Mouse (Mus musculus) heart, adult 9 months (tissue): ENCODE measurements around the gene Angel2.
A peak's percentile ranks its signal among the peaks of the same experiment; 100 is the strongest.

ENCODE experiments used
- DNase-seq, 2 experiments: peaks; one replicate each; pipeline ENCODE4 v3.0.0; 2022; ENCODE audit warnings: low spot score in 2 of 2

Angel2 gene

GRCm38 (mm10) chr1:190929010-190929695 is 4.2 kb downstream of the Angel2 start:
- DNase-seq = peak; percentile 46 to 49

- no peak for DNase-seq
These were observed 5.3 kb downstream of the Angel2 start for GRCm38 (mm10) chr1:190930181-190930580.

- DNase-seq = no peak
These were observed 14.9 kb downstream of the Angel2 start for GRCm38 (mm10) chr1:190939803-190940202.

- peak; percentile 49 to 57 for DNase-seq
These were observed 19.3 kb downstream of the Angel2 start for GRCm38 (mm10) chr1:190944109-190944760.

- no peak for DNase-seq
These were observed 23.1 kb downstream of the Angel2 start for GRCm38 (mm10) chr1:190947986-190948385.

- no peak for DNase-seq
These were observed 23.5 kb downstream of the Angel2 start for GRCm38 (mm10) chr1:190948439-190948838.

- no peak for DNase-seq
These were observed 23.9 kb downstream of the Angel2 start for GRCm38 (mm10) chr1:190948846-190949245.

GRCm38 (mm10) chr1:190951014-190951413 is 26.1 kb downstream of the Angel2 start:
- no peak for DNase-seq

GRCm38 (mm10) chr1:190953009-190953408 is 28.1 kb downstream of the Angel2 start:
- no peak for DNase-seq

GRCm38 (mm10) chr1:190958821-190959220 is 33.9 kb downstream of the Angel2 start:
- DNase-seq = no peak

- no peak for DNase-seq
These were observed 37.8 kb downstream of the Angel2 start for GRCm38 (mm10) chr1:190962760-190963159.

- DNase-seq = no peak
These were observed 40.3 kb downstream of the Angel2 start for GRCm38 (mm10) chr1:190964992-190965780.

GRCm38 (mm10) chr1:190968010-190968409 is 43.1 kb downstream of the Angel2 start:
- DNase-seq = no peak

- peak; percentile 25 to 36 for DNase-seq
These were observed 47.0 kb downstream of the Angel2 start for GRCm38 (mm10) chr1:190971708-190972610.

GRCm38 (mm10) chr1:190972612-190973192 is 47.8 kb downstream of the Angel2 start:
- DNase-seq = peak; percentile 61 to 63

GRCm38 (mm10) chr1:190974191-190974590 is 49.3 kb downstream of the Angel2 start:
- no peak for DNase-seq

GRCm38 (mm10) chr1:190974833-190975232 is 49.9 kb downstream of the Angel2 start:
- DNase-seq = no peak

- DNase-seq = no peak
These were observed 52.1 kb downstream of the Angel2 start for GRCm38 (mm10) chr1:190976887-190977573.

GRCm38 (mm10) chr1:190978001-190978400 is 53.1 kb downstream of the Angel2 start:
- no peak for DNase-seq

- DNase-seq = peak in 1 of 2 experiments; percentile 12
These were observed 53.7 kb downstream of the Angel2 start for GRCm38 (mm10) chr1:190978511-190979073.
